Mouse (Mus musculus): ENCODE results near the gene Gm3512.
"Not testable (repeated sequence)": the region's sequence is repeated elsewhere in the genome, so short reads cannot be mapped to it uniquely, and the experiment has no call there.

Gene Gm3512

GRCm38 (mm10) chr14:7174483-7174971 lies at the start of gene Gm3512:
TSS of gene Gm3512 (minus strand) at chr14:7174533.
- peak in 1 of 2 experiments; percentile 0 for DNase-seq (ENCODE audit: low spot score in 2 of 2)

- peak; percentile 0 for DNase-seq (ENCODE audit: low spot score in 2 of 2)
These were observed 25.7 kb upstream of the Gm3512 start for GRCm38 (mm10) chr14:7200070-7200469.

DNA sequence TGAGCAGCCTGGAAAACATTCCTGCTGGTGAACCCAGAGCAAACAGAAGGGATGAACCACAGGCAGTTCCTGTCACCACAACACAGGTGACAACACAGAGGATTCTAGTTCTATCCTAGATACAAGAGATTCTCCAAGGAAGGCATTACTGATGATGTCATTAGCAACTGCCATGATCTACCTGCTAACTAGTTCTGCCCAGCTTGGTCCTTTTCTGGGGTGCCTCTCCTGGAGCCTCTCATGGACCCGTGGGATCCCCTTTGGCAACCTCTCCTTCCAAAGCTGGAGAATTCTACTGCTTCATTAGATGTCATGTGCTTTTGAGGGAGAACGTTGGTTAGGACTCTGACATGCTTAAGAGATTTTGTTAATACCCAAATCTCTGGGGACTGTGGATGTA lies 20.1 kb upstream of the Gm3512 start, which contains the start of gene Gm16434:
TSS of gene Gm16434 (minus strand) at position 101 of the 400 bp plus-strand sequence.
- not testable (repeated sequence) for DNase-seq (ENCODE audit: low spot score in 2 of 2)

- not testable (repeated sequence) for DNase-seq (ENCODE audit: low spot score in 2 of 2)
These were observed 49.0 kb downstream of the Gm3512 start, which contains the start of gene Gm6676 for GRCm38 (mm10) chr14:7125312-7125711. TSS of gene Gm6676 (minus strand) at chr14:7125412.

GRCm38 (mm10) chr14:7105124-7105802 lies 69.1 kb downstream of the Gm3512 start:
- peak in 1 of 2 experiments; percentile 1 for DNase-seq (ENCODE audit: low spot score in 2 of 2)

Measured in urinary bladder, postnatal 36 days (tissue).